Mouse (Mus musculus) 3T3-L1 (cell line): ENCODE data around the gene Lrrc3.
"Not testable (repeated sequence)": the region's sequence is repeated elsewhere in the genome, so short reads cannot be mapped to it uniquely, and the experiment has no call there.

Experiments
- DNase-seq: peaks from one replicate; pipeline ENCODE4 v3.0.0-alpha.2; 2015; ENCODE audit warnings: low read depth, low spot score

Lrrc3 gene

DNA sequence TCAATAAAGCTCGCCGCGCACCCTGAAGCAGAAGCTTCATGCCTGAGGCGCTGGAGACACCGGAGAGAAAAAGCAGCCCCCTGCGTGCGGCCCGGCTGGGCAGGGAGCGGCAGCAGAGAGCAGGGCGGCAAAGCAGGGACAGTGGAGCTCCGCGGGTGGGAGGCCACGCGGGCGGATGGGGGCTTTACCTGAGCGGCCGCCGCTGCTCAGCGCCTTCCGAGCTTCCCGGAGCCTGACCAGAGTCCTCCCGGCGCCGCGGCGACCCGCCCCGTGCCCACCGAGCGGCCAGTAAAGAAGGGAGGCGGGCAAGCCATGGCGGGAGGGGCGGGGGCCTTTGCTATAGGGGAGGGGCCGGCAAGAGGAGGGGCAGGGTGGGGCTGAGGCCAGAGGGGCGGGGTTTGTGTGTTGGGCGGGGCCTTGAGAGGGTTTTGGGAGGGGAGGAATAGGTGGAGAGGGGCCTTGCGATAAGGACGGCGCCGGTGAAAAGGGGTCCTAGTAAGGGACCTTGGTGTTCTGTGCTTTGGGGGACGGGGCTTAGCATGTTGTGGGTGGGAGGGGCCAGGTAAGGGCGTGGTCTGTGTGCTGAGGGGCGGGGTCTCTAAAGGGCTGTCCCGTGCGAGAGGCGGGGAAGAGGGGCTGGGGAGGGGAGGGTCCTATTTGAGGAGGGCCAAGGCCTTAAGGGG lies at the start of gene Lrrc3:
Gene Lrrc3 (minus strand): TSS at position 326 of the 683 bp plus-strand sequence.
- no peak for DNase-seq

GRCm38 (mm10) chr10:77950468-77950867 lies 48.1 kb upstream of the Lrrc3 start:
- not testable (repeated sequence) for DNase-seq

DNA sequence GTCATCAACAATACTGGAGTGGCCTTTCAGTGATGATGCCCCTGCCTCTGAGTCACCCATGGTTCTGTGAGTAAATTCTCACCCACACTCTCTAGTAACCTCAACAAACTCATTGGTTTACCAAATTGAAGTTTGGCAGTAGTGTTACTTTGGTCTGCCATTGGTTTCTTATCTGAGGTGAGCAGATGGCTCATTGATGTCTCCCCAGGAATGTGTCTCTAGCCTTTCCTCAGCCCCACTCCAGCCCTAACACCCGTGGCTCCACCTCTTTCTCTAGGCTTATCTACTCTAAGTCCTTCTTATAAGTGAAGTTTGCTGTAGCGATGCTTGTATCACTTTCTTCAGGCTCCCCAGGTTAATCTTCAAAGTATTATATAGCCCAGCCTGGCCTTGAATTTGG lies 37.3 kb upstream of the Lrrc3 start:
- DNase-seq: peak; percentile 55

- no peak for DNase-seq
These were observed 25.0 kb upstream of the Lrrc3 start for GRCm38 (mm10) chr10:77927375-77927774.

GRCm38 (mm10) chr10:77926140-77926539 lies 23.8 kb upstream of the Lrrc3 start:
- DNase-seq: peak; percentile 58

GRCm38 (mm10) chr10:77922681-77923080 lies 20.3 kb upstream of the Lrrc3 start:
- peak; percentile 9 for DNase-seq

DNA sequence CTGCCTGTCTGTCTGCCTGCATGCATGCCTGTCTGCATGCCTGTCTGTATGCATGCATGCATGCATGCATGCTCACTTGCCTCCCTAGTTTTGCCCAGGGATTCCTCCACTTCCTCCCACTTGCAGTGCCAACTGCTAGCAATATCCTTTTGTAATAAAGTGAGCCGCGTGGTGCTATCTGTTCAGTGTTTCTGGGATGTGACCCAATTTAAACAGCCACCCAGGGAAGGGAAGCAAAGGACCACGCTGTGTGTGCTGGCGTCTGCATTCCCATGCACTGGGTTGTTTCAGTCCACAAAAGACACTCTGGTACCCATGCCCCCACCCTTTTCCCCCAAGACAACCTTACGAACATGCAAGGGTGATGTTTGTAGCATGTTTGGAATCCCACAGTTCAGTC lies 18.7 kb upstream of the Lrrc3 start:
- DNase-seq: no peak

- DNase-seq: peak; percentile 55
These were observed 14.4 kb upstream of the Lrrc3 start for GRCm38 (mm10) chr10:77916636-77917335.

GRCm38 (mm10) chr10:77913292-77913691 lies 11.0 kb upstream of the Lrrc3 start:
- no peak for DNase-seq

DNA sequence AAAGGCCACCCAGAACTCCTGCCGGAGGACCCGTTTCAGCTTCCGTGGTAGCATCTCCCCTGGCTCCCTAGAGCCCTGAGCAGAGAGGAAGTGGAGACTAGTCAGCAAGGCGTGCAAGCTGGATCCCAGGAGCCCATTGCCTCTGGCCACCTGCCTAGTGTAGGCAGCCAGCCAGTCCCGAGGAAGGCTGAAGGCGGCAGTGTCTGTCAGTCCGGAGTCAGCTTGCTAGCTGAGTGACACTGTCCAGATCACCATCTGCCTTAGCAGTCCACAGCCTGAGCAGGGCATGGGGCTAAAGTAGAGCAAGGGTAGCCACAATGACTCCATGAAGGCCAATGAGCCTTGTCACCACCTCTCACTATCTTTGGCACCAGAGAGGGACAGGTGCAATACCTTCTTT lies 10.3 kb upstream of the Lrrc3 start:
- DNase-seq: no peak

DNA sequence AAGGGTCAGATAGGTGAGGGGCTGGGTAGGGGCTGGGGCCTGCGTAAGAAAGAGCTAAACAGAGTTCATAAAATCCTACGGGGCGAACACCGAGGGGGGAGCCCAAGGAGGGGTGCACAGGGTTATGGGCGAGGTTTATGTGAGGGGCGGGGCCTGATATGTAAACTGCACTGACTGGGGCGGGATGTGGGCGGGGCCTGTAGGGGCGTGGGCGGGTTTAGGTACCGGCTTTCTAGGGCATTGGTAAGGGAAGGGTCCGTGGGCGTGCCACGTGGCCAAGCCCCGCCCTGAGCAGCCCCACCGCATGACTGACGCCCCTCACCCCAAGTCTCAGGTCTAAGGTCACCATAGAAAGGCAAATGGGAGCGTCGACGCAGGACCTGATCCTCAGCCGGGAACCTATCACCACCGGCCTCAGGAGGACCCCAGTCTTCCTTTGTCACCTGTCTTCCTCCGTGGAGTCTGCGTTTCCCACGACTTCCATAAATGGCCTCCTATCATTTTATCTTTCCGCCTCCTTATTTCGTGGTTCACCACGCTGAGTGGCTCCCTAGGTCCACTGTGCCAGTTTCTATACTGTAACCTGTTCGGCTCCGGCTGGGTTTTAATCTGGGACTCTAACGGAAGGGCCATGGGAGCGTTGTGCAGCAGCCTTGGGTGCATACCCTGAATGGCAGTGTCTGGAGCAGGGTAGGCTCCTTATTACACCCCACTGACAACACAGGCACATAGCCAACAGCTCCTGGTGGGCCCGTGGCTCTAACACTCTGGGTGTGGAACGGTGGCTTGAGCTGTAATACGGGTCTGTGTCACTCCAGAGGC lies 769 bp upstream of the Lrrc3 start:
- no peak for DNase-seq

DNA sequence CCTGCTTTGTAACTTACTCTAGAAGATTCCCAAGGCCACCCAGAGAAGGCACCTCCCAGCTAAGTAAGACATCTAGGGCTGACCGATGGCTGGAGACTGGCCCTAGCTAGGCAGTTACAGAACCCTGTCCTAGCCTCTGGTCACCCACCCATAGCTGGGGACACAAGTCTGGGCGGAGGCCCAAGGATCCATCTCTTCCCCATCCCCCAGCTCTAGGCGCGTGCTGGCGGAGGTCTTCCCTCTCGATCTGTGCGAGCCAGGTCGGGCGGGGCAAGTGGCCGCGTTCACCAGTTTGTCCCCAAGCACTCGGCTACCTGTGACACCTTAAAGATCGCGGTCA lies 495 bp downstream of the Lrrc3 start:
- DNase-seq: no peak

GRCm38 (mm10) chr10:77900903-77901818 lies 1.2 kb downstream of the Lrrc3 start:
- DNase-seq: no peak

DNA sequence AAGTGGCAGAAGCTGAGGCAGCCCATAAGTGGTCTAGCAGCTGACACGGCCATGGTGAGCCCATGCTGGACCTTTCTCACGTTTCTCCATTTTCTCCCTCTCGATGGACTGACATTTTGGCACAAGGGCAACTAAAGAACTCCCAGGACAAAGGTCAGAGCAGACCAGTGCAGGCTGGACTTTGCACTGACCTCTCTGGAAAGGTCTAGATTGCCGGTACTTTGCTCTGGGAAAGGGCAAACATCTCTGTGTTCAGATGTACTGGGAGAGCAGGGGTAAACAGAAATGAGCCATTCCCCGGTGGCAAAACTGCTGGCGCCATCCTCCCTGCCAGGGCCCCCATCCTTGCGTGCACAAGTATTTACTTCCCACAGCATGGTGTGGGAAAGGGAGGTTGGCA lies 2.2 kb downstream of the Lrrc3 start:
- DNase-seq: no peak

DNA sequence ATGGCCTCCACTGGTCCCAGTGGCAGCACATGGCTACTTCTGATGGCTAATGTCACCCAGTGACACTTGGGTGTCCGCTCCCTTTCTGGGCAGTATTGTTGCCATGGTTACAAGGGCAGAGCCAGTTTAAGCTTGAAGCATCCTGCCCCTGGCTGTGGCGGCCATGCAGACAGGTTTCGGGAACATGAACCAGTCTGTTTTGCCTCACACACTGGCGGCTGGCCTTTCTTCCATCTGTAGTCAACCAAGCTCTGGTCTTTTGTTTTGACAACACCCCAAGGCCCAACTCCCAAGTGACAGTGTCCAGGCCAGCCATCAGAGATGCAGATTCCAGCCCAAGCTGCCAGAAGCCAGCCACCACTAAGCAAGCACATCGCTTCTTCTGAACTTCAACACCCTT lies 6.8 kb downstream of the Lrrc3 start:
- DNase-seq: no peak

DNA sequence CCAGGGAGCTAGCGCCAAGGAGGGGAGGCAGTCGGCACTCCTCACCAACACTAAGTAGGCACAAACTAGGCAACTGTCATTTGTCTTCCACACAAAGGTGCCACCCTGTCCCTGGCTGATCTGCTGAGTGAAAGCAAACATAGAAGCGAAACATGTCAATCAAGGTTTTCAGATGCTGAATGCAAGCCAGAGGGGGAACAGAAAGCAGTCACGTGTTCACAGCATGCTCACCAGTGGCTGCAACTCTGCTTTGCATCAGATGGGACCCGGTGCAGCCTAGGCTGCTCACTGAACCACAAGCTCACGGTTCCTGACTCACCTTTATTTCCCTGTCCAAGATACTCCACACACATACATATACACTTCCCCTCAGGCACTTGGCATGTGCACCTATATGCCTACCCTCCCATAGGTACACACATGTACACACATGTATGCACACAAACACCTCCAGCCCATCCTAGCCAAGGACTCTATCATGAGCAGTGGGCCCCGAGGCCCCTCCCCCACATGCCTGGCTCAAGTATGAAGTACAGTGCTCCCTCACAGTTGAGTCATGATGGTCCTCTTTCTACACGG lies 11.3 kb downstream of the Lrrc3 start:
- DNase-seq: no peak

GRCm38 (mm10) chr10:77886007-77886747 lies 16.2 kb downstream of the Lrrc3 start:
- no peak for DNase-seq

GRCm38 (mm10) chr10:77882553-77882952 lies 19.8 kb downstream of the Lrrc3 start:
- peak; percentile 4 for DNase-seq

DNA sequence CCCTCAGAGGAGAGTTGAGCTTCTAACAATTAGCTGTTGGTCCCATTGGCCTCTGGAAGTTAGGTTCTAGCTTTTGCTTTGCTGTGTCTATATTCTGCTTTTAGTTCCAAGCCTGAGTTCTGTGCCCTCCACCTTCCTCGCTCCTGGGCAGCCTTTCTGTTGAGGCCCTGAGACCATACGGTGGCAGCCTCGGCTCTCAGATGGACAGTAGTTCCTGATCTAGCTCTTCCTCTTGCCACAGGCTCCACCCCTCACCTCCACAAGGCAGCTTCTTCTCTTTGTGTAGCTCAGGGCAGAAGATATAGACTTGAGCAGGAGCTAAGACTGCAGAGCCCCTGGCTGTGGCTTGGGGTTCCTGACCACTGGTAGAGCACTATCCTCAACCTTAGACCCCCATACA lies 22.0 kb downstream of the Lrrc3 start:
- DNase-seq: no peak

- DNase-seq: no peak
These were observed 23.4 kb downstream of the Lrrc3 start for GRCm38 (mm10) chr10:77878985-77879384.
